Mouse (Mus musculus) WW6 (cell line): ENCODE data around the gene Hjurp.
"Not testable (repeated sequence)": the region's sequence is repeated elsewhere in the genome, so short reads cannot be mapped to it uniquely, and the experiment has no call there.

Experiments used
- DNase-seq: peaks from one replicate; pipeline ENCODE4 v3.0.0-alpha.2; 2013; ENCODE audit warnings: low read depth, low spot score

Gene Hjurp

GRCm38 (mm10) chr1:88240579-88240978 lies 36.9 kb downstream of the Hjurp start:
- no peak for DNase-seq

- no peak for DNase-seq
These were observed 37.4 kb downstream of the Hjurp start for GRCm38 (mm10) chr1:88240072-88240471.

DNA sequence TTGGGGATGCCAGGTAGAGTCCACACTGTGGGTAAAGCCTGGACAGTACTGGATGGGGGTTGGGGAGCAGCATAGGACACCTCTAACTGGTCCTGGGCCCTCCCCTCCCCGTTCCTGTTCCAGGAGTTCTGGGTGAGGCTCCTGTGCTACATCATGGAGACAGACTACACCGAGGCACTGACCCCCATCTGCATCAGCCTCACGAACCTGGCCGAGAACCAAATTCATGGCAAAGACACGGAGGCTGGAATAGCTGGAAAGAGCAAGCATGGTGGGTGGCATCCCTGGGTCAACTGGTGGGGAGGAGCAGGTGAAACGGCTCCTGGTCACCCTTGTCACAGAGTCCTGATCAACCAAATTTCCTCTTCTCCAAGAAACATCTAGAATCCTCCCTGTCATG lies 38.7 kb downstream of the Hjurp start:
- no peak for DNase-seq

GRCm38 (mm10) chr1:88237311-88237710 lies 40.1 kb downstream of the Hjurp start:
- DNase-seq: no peak

GRCm38 (mm10) chr1:88235894-88236415 lies 41.5 kb downstream of the Hjurp start:
- DNase-seq: no peak

DNA sequence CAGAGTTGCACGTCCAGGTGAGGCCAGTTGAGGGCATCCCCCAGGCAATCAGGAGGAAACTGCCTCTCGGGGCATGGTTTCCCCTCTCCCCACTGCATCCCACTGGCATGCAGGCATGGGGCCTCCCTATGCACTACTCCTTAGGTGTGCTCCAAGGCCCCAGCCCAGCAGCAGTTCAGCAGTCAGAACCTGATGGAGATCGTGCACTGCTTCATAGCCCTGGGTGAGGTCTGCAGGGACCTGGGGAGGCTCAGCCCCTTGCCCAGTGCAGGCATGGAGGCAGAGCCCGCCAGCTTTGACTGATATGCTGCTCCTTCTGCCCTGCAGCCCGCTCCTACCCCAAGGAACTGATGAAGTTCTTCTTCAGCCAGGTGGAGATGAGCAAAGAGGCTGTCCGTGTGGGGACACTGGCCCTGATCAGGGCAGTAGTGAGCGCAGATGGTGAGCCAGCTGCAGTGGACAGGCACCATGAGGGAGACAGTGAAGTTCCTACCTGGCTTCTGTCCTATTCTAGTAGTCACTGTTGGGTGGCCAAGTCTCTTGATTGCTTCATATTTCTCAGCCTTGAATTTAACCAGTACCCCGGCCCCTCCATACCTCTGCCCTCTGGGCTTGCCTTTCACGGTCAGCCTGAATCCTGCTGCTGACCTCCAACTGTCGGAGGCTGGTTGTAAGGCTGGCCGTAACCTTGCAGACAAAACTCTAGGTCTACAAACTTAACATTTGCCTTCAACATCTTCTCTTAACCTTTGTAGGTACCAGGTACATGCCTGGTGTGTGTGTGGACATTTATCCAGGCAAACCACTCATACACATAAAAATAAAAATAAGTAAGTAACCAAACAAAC lies 42.2 kb downstream of the Hjurp start:
- no peak for DNase-seq

GRCm38 (mm10) chr1:88234646-88235045 lies 42.8 kb downstream of the Hjurp start:
- DNase-seq: no peak

DNA sequence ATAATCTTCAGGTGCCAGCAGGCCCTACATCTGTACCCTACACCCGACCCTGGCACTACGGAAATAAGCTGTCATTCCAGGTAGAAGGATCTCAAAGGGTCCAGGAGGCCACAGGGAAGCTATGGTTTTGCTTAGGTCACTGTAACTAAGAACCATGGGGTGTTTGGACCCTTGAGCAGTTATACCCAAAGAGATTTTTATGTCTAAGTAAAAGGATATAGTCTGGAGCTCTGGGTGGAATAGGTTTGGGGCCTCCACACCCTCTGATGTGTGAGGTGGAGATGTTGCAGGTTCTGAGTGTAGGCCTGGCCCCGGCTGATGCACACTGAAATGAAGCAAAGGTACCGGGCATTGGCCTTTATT lies 43.2 kb downstream of the Hjurp start:
- DNase-seq: no peak

DNA sequence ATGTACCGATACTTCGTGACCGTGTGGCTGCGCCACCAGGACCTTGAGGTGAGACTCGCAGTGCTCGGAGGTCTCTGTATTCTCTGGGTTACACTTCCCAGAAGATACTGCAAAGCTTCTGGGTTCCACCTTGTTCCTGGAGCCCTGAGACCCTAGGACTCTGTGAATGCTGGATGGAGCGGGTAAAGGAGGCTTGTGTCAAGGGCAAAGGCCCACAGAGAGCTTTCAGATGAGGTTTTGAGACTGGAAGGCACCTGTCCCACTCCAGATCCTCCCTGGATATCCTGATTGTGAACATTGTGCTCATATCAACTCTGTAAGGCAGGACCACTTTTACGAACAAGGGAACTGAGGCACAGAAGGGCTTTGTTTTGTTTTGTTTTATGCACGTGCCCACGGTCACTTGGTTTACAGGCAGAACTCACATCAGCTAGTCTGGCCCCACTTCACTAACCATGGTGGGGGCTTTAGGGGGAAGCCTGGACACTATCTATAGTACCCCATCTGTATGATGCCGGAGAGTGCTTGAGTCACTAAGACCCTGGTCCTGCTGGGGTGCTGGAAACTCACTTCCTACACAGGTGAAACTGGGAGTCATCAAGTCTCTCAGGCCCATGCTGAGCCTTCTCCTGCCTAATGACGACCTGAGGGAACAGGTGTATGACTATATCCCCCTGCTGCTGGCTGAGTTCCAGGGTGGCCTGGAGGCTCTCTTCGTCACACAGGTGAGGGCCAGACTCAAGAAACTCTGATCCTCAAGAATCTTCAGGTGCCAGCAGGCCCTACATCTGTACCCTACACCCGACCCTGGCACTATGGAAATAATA lies 43.8 kb downstream of the Hjurp start:
- DNase-seq: no peak

DNA sequence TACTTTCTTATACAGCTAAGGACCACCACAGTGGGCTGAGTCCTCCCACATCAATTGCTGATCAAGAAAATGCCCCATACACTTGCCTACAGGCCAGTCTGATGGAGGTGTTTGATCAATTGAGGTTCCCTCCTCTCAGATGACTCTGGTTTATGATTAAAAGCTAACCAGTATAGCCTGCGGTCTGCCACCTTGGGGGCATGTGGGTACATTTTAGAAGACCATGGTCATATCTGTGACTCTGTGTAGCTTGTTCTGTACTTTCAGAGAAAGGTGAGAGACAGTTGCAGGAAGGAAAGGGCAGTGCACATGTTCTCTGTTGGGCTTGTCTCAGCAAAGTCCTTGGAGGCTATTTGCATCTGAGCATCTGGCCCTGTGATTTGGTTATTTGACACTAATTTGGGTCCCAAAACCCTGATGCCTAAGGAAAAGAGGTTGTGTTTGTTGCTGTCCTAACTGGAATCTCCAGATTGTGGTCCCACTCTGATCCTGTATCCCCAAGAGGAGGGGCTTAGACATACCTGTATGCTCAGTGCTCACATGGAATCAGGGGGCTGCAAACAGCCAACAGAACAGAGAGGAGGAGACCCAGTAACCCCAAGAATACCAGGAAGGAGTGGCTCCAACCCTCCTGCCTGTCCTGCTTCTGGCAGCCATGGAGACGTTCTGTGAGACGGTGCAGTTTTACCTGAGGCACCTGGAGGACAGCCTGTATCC lies 44.6 kb downstream of the Hjurp start:
- DNase-seq: no peak

- no peak for DNase-seq
These were observed 45.5 kb downstream of the Hjurp start for GRCm38 (mm10) chr1:88231803-88232499.

DNA sequence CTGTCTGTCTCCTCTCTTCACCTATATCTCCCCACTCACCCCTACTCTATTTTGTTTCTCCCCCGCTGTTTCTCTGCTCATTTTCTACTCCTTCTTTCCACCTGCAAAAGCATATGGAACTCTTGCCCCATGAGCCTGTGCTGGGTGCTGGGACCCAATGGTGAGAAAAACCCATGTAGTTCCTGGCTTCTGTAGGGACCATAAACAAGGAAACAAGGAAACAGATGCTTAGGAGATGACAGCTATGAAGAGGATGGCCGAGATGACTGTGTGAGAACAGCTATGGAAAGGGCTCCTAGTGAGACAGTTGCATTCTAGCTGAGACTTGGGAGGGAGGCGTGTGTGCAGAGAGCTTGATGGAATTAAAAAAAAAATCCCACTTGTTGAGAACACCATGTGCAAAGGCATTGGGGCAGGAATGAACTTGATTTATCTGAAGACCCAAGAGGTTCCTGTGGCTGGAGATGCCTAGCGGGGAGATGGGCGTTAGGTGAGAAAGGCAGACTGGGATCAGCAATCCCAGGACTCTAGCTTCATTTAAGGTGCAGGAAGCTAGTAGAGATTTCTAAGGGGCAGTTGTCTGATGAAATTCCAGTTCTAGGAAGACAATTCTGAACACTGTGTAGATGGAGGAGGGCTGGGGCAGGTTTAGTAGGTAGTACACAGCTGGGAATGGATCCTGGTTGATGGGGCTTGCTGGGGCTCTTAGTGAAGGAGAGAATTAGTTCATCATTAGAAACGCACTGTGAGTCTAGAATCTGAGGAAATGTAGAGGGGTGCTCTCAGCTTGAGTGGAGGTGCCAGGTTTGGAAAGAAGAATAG lies 46.2 kb downstream of the Hjurp start:
- no peak for DNase-seq

GRCm38 (mm10) chr1:88230421-88230820 lies 47.0 kb downstream of the Hjurp start:
- no peak for DNase-seq

DNA sequence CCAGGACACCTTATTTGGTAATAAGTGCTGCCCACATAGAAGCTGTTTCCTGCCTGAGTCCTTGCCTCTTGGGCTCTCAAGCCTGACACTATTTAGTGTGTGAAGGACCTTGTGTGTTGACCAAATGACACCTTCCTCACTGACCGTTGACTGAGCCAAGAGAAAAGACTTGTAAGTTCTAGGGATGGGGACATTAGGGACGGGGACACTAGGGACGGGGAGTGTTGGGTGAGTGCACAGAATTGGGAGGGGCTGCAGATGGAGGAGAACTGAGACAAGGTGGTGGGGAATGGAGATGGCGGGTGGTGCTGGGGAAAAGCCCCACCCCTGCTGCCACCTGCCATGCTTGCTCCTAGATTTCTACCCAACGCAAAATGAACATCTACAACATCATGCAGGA lies 47.4 kb downstream of the Hjurp start:
- no peak for DNase-seq

GRCm38 (mm10) chr1:88229566-88229965 lies 47.9 kb downstream of the Hjurp start:
- DNase-seq: no peak

GRCm38 (mm10) chr1:88228121-88228520 lies 49.3 kb downstream of the Hjurp start:
- no peak for DNase-seq

DNA sequence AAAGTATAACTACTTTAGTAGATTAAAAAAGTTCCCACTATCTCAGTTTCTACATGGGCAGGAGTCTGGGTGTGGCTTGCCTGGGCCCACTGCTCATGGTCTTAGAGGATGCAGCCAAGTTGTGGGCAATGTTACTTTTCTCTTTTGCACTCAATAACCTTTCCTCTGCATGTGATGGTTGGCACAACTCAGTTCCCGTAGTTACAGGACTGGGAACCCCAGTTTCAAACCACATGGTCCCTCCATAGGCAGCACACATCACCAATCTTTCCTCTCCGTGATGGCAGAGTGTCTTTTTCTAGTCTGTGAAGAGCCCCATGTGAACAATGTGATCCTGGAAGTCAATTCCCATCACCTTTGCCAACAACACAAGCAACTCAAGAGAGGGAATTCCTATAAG lies 50.0 kb downstream of the Hjurp start:
- no peak for DNase-seq

GRCm38 (mm10) chr1:88226670-88227379 lies 50.6 kb downstream of the Hjurp start, which contains the start of gene Mroh2a:
Gene Mroh2a (plus strand): TSS chr1:88226986.
- DNase-seq: no peak

DNA sequence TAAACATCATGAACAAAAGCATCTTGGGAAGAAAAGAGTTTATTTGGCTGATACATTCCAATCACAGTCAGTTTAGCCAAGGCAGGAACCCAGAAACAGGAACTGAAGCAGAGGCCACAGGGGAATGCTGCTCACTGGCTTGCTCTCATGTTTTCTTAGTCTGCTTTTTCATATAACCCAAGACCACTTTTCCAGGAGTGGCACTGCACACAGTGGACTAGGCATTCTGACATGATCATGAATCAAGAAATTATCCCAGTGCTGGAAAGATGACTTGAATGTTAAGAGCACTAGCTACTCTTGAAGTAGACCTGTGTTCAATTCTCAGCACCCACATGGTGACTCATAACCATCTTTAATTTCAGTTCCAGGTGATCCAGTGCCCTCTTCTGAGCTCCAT lies 51.7 kb downstream of the Hjurp start:
- no peak for DNase-seq

DNA sequence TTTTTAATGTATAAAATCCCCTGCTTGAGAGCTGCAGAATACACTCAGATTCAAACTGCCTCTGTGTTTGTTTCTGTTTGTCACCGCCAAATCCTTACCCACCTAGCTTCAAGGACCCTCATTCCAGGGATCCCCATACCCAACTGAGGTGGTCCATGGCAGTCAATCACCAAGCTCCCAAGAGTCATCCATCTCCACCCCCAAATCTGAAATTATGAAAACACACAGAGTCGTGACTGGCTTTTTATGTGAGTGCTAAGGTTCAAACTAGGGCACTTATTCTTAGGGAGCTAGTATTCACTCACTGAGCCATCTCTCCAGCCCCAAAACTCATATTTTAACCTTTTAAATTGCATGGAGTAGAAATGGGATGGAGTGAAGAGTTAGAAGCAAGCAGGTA lies 52.1 kb downstream of the Hjurp start:
- not testable (repeated sequence) for DNase-seq
